Mouse (Mus musculus) natural killer cell, adult 2 months (primary cell): ENCODE data around the gene Rps6ka4.

Experiments used
- DNase-seq, 2 experiments: peaks; one replicate each; pipeline ENCODE4 v3.0.0; 2022; ENCODE audit warnings: low spot score in 2 of 2

The Rps6ka4 gene

GRCm38 (mm10) chr19:6852393-6853305 is 12.2 kb upstream of the Rps6ka4 start:
- DNase-seq: no peak

GRCm38 (mm10) chr19:6851497-6851896 is 11.1 kb upstream of the Rps6ka4 start:
- DNase-seq: no peak

- no peak for DNase-seq
These were observed 9.2 kb upstream of the Rps6ka4 start for GRCm38 (mm10) chr19:6849506-6850068.

- no peak for DNase-seq
These were observed 7.5 kb upstream of the Rps6ka4 start for GRCm38 (mm10) chr19:6847841-6848517.

- DNase-seq: no peak
These were observed 5.6 kb upstream of the Rps6ka4 start for GRCm38 (mm10) chr19:6846050-6846449.

- no peak for DNase-seq
These were observed 1.9 kb upstream of the Rps6ka4 start for GRCm38 (mm10) chr19:6842353-6842752.

- DNase-seq: no peak
These were observed 809 bp upstream of the Rps6ka4 start for GRCm38 (mm10) chr19:6841292-6841597.

- DNase-seq: peak in 1 of 2 experiments; percentile 23
These were observed 591 bp downstream of the Rps6ka4 start for GRCm38 (mm10) chr19:6839615-6840474.

GRCm38 (mm10) chr19:6832363-6832762 is 8.1 kb downstream of the Rps6ka4 start:
- DNase-seq: no peak

GRCm38 (mm10) chr19:6831331-6831730 is 9.1 kb downstream of the Rps6ka4 start:
- DNase-seq: no peak

GRCm38 (mm10) chr19:6830556-6831316 is 9.7 kb downstream of the Rps6ka4 start:
- DNase-seq: no peak

- DNase-seq: no peak
These were observed 10.4 kb downstream of the Rps6ka4 start for GRCm38 (mm10) chr19:6829870-6830555.

- no peak for DNase-seq
These were observed 11.4 kb downstream of the Rps6ka4 start for GRCm38 (mm10) chr19:6829069-6829468.

- no peak for DNase-seq
These were observed 13.8 kb downstream of the Rps6ka4 start for GRCm38 (mm10) chr19:6826601-6827000.

GRCm38 (mm10) chr19:6825384-6825783 is 15.1 kb downstream of the Rps6ka4 start:
- DNase-seq: no peak

- DNase-seq: no peak
These were observed 19.8 kb downstream of the Rps6ka4 start for GRCm38 (mm10) chr19:6820538-6821195.

- DNase-seq: no peak
These were observed 21.2 kb downstream of the Rps6ka4 start for GRCm38 (mm10) chr19:6819143-6819827.

- no peak for DNase-seq
These were observed 25.5 kb downstream of the Rps6ka4 start for GRCm38 (mm10) chr19:6814958-6815357.

GRCm38 (mm10) chr19:6814366-6814765 is 26.1 kb downstream of the Rps6ka4 start:
- DNase-seq: no peak
